9 mouse cellular contexts compared by ENCODE assay signal in the genomic region with DNA sequence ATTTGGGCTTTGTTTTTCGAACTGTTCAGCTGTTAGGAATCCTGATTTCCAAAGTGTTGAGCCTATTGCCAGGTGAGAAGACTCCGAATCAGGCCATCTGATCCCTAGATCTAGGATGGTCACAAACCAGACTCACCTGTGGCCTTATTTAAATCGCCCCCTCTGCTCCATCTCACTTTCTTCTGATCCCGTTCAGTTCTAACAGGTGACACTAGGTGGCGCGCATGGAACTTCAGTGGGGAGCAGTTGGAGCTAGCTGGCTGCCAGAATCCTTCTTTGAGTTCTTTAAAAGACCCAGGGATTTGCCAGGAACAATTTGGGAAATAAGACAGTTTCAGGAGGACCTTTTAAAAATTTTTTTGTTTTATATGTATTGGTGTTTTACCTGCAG. TPM values are rescaled to one million over a fixed set of nuclear protein-coding genes. Genes with fewer than 3 reads are reported as not detected.
DNase-seq lines count a peak whose midpoint lies in the region; ATAC-seq and TF ChIP-seq lines count a peak whose summit lies in the region.
"Had no signal": no experiment of that assay in that cellular context is flagged by ENCODE, and none has a peak within 500 bp of the region (broad histone marks: within the 10 kb centered on the region; RNA-seq: fewer than 3 reads in every experiment).

No protein-coding gene starts in this region.

- DNase-seq in c-Kit-positive CD71-positive TER-119-negative erythroid progenitor cells, embryonic 14.5 days (ENCODE audit: low read depth) = peak; percentile 38
- peak; percentile 73 for DNase-seq in hindbrain, embryonic 10.5 days (ENCODE audit: low spot score)
- DNase-seq in layer of hippocampus, adult 8-10 months (ENCODE audit: low spot score in 2 of 2) = peak; percentile 43 to 72
- DNase-seq in lung, postnatal 14 days = peak; percentile 93
- peak; percentile 41 for DNase-seq in retina, adult 2 months (ENCODE audit: low read depth, low spot score)
- DNase-seq in thymus, postnatal 14 days = peak; percentile 80

- H3K27me3 ChIP-seq in ES-Bruce4 (ENCODE audit: control insufficient read depth, insufficient read depth, low read length, poor library complexity, severe bottlenecking) = no peaks in the 10 kb centered on the region
- H3K27me3 ChIP-seq in forebrain, embryonic 13.5 days = 0 out of 2 replicates have a peak, but pooled peaks cover 6% of the 10 kb centered on the region
- no peaks in the 10 kb centered on the region for H3K27me3 ChIP-seq in hindbrain, embryonic 10.5 days (ENCODE audit: insufficient read depth, poor library complexity, severe bottlenecking)
- H3K27me3 ChIP-seq: heart, embryonic 15.5 days had no signal

- H3K27ac ChIP-seq in ES-Bruce4 (ENCODE audit: insufficient read depth, low read length) = peak overlapping the region; percentile 56
- no peak overlapping the region for H3K27ac ChIP-seq in forebrain, embryonic 13.5 days
- H3K27ac ChIP-seq in hindbrain, embryonic 10.5 days = no peak overlapping the region
- H3K27ac ChIP-seq: heart, embryonic 15.5 days had no signal

- peaks cover 8% of the 10 kb centered on the region for H3K4me1 ChIP-seq in ES-Bruce4 (ENCODE audit: control insufficient read depth, insufficient read depth, low read length)
- H3K4me1 ChIP-seq in forebrain, embryonic 13.5 days = no peaks in the 10 kb centered on the region
- H3K4me1 ChIP-seq in hindbrain, embryonic 10.5 days (replicated peaks) = no peaks in the 10 kb centered on the region
- H3K4me1 ChIP-seq: heart, embryonic 15.5 days had no signal

- H3K36me3 ChIP-seq in ES-Bruce4 (ENCODE audit: control insufficient read depth, insufficient read depth, low read length, poor library complexity, severe bottlenecking) = no peaks in the 10 kb centered on the region
- H3K36me3 ChIP-seq in forebrain, embryonic 13.5 days (ENCODE audit: poor library complexity, severe bottlenecking) = no peaks in the 10 kb centered on the region
- H3K36me3 ChIP-seq in hindbrain, embryonic 10.5 days = no peaks in the 10 kb centered on the region
- H3K36me3 ChIP-seq: heart, embryonic 15.5 days had no signal

- no peak overlapping the region for H3K4me2 ChIP-seq in forebrain, embryonic 13.5 days
- H3K4me2 ChIP-seq: heart, embryonic 15.5 days had no signal

- TF ChIP-seq POLR2A in ES-Bruce4 (IDR thresholded peaks at IDR 0.05; ENCODE audit: insufficient read depth, low read length) = no peak

- WGBS in forebrain, embryonic 13.5 days = 16% methylated on average over 6 of the region's 6 CpGs
- WGBS in hindbrain, embryonic 10.5 days = 10% methylated on average over 6 of the region's 6 CpGs

- no peak overlapping the region for H3K9ac ChIP-seq in ES-Bruce4 (ENCODE audit: low read depth, poor library complexity, severe bottlenecking)
- H3K9ac ChIP-seq in forebrain, embryonic 13.5 days = no peak overlapping the region
- H3K9ac ChIP-seq: heart, embryonic 15.5 days had no signal

- H3K9me3 ChIP-seq in ES-Bruce4 (replicated peaks; ENCODE audit: control insufficient read depth, insufficient read depth, low read length, poor library complexity, severe bottlenecking) = no peaks in the 10 kb centered on the region
- no peaks in the 10 kb centered on the region for H3K9me3 ChIP-seq in forebrain, embryonic 13.5 days (replicated peaks)
- no peaks in the 10 kb centered on the region for H3K9me3 ChIP-seq in hindbrain, embryonic 10.5 days
- H3K9me3 ChIP-seq: heart, embryonic 15.5 days had no signal

- peak; percentile 71 for TF ChIP-seq CTCF in ES-Bruce4 (IDR thresholded peaks at IDR 0.05; ENCODE audit: low read depth, low read length)

- ATAC-seq in forebrain, embryonic 13.5 days = peak; percentile 83

- H3K4me3 ChIP-seq in ES-Bruce4 (ENCODE audit: low read depth, low read length) = no peak overlapping the region
- H3K4me3 ChIP-seq in forebrain, embryonic 13.5 days = no peak overlapping the region
- no peak overlapping the region for H3K4me3 ChIP-seq in hindbrain, embryonic 10.5 days
- H3K4me3 ChIP-seq: heart, embryonic 15.5 days had no signal

- TF ChIP-seq EP300 in ES-Bruce4 (IDR thresholded peaks at IDR 0.05; ENCODE audit: insufficient read depth, low read depth, low read length) = no peak

RNA-seq across cellular contexts. Expression of gene Tbc1d23, which starts 12.5 kb away (rescaled TPM):
- 32.4 and 35.5 TPM in 2 replicates for polyA plus RNA-seq in ES-Bruce4 (2011; ENCODE audit: insufficient read depth, insufficient read length, low read depth, missing spikeins)
- 26.5 and 27.4 TPM in 2 replicates for polyA plus RNA-seq in forebrain, embryonic 13.5 days (2015; fragmentation: Nextera tagmentation; extraction: Ambion mirVana)
- 18.0 and 20.3 TPM in 2 replicates for polyA plus RNA-seq in hindbrain, embryonic 10.5 days (2016; fragmentation: Nextera tagmentation; extraction: Ambion mirVana)
- total RNA-seq in layer of hippocampus, adult 8-10 months (2022) = 10 to 100 TPM; 47.4 to 52.9 (median 51.1) TPM

RNA-seq across cellular contexts. Expression of gene Tmem30c, which starts 48.8 kb away (rescaled TPM):
- 0.36 TPM in 1 of 2 replicates, not detected in the other for polyA plus RNA-seq in ES-Bruce4 (2011; ENCODE audit: insufficient read depth, insufficient read length, low read depth, missing spikeins)
- 0.20 and 0.26 TPM in 2 replicates for polyA plus RNA-seq in forebrain, embryonic 13.5 days (2015; fragmentation: Nextera tagmentation; extraction: Ambion mirVana)
- polyA plus RNA-seq in hindbrain, embryonic 10.5 days (2016; fragmentation: Nextera tagmentation; extraction: Ambion mirVana) = 0.05 and 0.21 TPM in 2 replicates
- total RNA-seq in layer of hippocampus, adult 8-10 months (2022) = 1 to 10 TPM in 1 of 4 experiments, under 1 TPM in 3; 0.18 to 1.4 (median 0.67) TPM
- polyA plus RNA-seq: heart, embryonic 15.5 days had no signal

Comparison
In these comparisons a context has a peak if more than half of its experiments do, and no peak if none do; other contexts are left out.
1. DNase-seq: peak in every context shown above with its lines; median percentile 93 in lung, postnatal 14 days; 80 in thymus, postnatal 14 days; 73 in hindbrain, embryonic 10.5 days; 58 in layer of hippocampus, adult 8-10 months; 41 in retina, adult 2 months; 38 in c-Kit-positive CD71-positive TER-119-negative erythroid progenitor cells, embryonic 14.5 days.